Mouse (Mus musculus) MEL (cell line): ENCODE data around the gene Tmbim4. TPM values are rescaled to one million over a fixed set of nuclear protein-coding genes. Genes with fewer than 3 reads are reported as not detected.

ENCODE experiments used
- DNase-seq: peaks from one replicate; pipeline ENCODE4 v3.0.0; 2011; ENCODE audit warnings: low read depth, low spot score
- H3K27ac ChIP-seq: 2 replicates; pipeline ENCODE4 v1.5.1; 2012; ENCODE audit warnings: low read depth, mild to moderate bottlenecking, control low read depth, low read length, moderate library complexity; ENCODE audit not compliant: control insufficient read depth
- H3K27me3 ChIP-seq, 2 experiments: fragments of 150-350 bp in 1 of 2; sonication (generic) in 1 of 2; 2 replicates each; pipeline ENCODE4 v1.6.1; 2012; ENCODE audit warnings: low read length in 2 of 2, mild to moderate bottlenecking in 2 of 2, improper control_type of control experiment in 1 of 2, moderate library complexity in 1 of 2; ENCODE audit not compliant: insufficient read depth in 2 of 2, control insufficient read depth in 1 of 2
- H3K36me3 ChIP-seq, 2 experiments: 2 replicates each; pipeline ENCODE4 v1.6.1; 2012 to 2014; ENCODE audit warnings: low read length in 2 of 2, improper control_type of control experiment in 1 of 2, inconsistent platforms in 1 of 2, mild to moderate bottlenecking in 1 of 2; ENCODE audit not compliant: insufficient read depth in 2 of 2, control insufficient read depth in 1 of 2
- H3K4me1 ChIP-seq, 2 experiments: fragments of 150-350 bp in 1 of 2; sonication (generic) in 1 of 2; 2 replicates each; pipeline ENCODE4 v1.6.1; 2012; ENCODE audit warnings: low read length in 2 of 2, improper control_type of control experiment in 1 of 2, mild to moderate bottlenecking in 1 of 2; ENCODE audit not compliant: insufficient read depth in 2 of 2, control insufficient read depth in 1 of 2
- H3K4me3 ChIP-seq, 2 experiments: fragments of 150-350 bp in 1 of 2; sonication (generic) in 1 of 2; 2 replicates each; pipeline ENCODE4 v1.5.1; 2012; ENCODE audit warnings: low read depth in 2 of 2, low read length in 2 of 2, mild to moderate bottlenecking in 2 of 2, moderate library complexity in 2 of 2, control low read depth in 1 of 2, improper control_type of control experiment in 1 of 2; ENCODE audit not compliant: control insufficient read depth in 1 of 2, insufficient read depth in 1 of 2
- H3K79me2 ChIP-seq: 2 replicates; pipeline ENCODE4 v1.6.1; 2012; ENCODE audit warnings: mild to moderate bottlenecking, low read length, moderate library complexity; ENCODE audit not compliant: control insufficient read depth, poor library complexity, insufficient read depth
- H3K9ac ChIP-seq: 2 replicates; pipeline ENCODE4 v1.6.1; 2012; ENCODE audit warnings: low read depth, mild to moderate bottlenecking, control low read depth, low read length, moderate library complexity; ENCODE audit not compliant: control insufficient read depth, poor library complexity, severe bottlenecking
- H3K9me3 ChIP-seq: fragments of 150-350 bp; sonication (generic); replicated peaks from 2 replicates; pipeline ENCODE4 v1.6.1; 2012; ENCODE audit warnings: mild to moderate bottlenecking, low read length, improper control_type of control experiment, moderate library complexity; ENCODE audit not compliant: insufficient read depth
- CHD1 ChIP-seq: IDR thresholded peaks from 2 replicates; pipeline ENCODE4 v1.6.1; 2012; ENCODE audit warnings: low read depth, mild to moderate bottlenecking, inconsistent platforms, low read length, improper control_type of control experiment
- CTCF ChIP-seq, 3 experiments: IDR thresholded peaks in 2 of 3; conservative IDR thresholded peaks in 1 of 3; 2 replicates each; pipeline ENCODE4 v1.5.1; 2011 to 2012; ENCODE audit warnings: low read length in 3 of 3, low read depth in 2 of 3, mild to moderate bottlenecking in 2 of 3, improper control_type of control experiment in 1 of 3, inconsistent platforms in 1 of 3, mixed read lengths in 1 of 3, moderate library complexity in 1 of 3; ENCODE audit not compliant: control insufficient read depth in 1 of 3, insufficient read depth in 1 of 3, poor library complexity in 1 of 3, severe bottlenecking in 1 of 3
- ELF1 ChIP-seq: IDR thresholded peaks from 2 replicates; pipeline ENCODE4 v1.6.1; 2014; ENCODE audit warnings: low read depth, mild to moderate bottlenecking, inconsistent platforms, low read length, improper control_type of control experiment, moderate library complexity
- EP300 ChIP-seq, 2 experiments: IDR thresholded peaks; 2 replicates each; pipeline ENCODE4 v1.6.1; 2011; ENCODE audit warnings: improper control_type of control experiment in 2 of 2, low read length in 2 of 2, low read depth in 1 of 2, mild to moderate bottlenecking in 1 of 2
- ETS1 ChIP-seq: IDR thresholded peaks from 2 replicates; pipeline ENCODE4 v1.6.1; 2012; ENCODE audit warnings: low read depth, mild to moderate bottlenecking, inconsistent platforms, low read length, improper control_type of control experiment, moderate library complexity
- GABPA ChIP-seq: IDR thresholded peaks from 2 replicates; pipeline ENCODE4 v1.6.1; 2012; ENCODE audit warnings: low read depth, mild to moderate bottlenecking, inconsistent platforms, low read length, improper control_type of control experiment, moderate library complexity
- HCFC1 ChIP-seq: IDR thresholded peaks from 2 replicates; pipeline ENCODE4 v1.6.1; 2012; ENCODE audit warnings: low read depth, mild to moderate bottlenecking, inconsistent platforms, low read length, improper control_type of control experiment, moderate library complexity
- KAT2A ChIP-seq: conservative IDR thresholded peaks from 2 replicates; pipeline ENCODE4 v1.6.1; 2012; ENCODE audit warnings: low read depth, low read length, improper control_type of control experiment, inconsistent platforms
- MAFK ChIP-seq: IDR thresholded peaks from 2 replicates; pipeline ENCODE4 v1.6.1; 2011; ENCODE audit warnings: low read depth, mild to moderate bottlenecking, low read length, improper control_type of control experiment, borderline replicate concordance
- MEF2A ChIP-seq: IDR thresholded peaks from 2 replicates; pipeline ENCODE4 v1.6.1; 2014; ENCODE audit warnings: low read depth, mild to moderate bottlenecking, inconsistent platforms, low read length, improper control_type of control experiment; ENCODE audit not compliant: poor library complexity, insufficient replicate concordance, severe bottlenecking; ENCODE audit errors: extremely low read depth
- MXI1 ChIP-seq: IDR thresholded peaks from 2 replicates; pipeline ENCODE4 v1.6.1; 2011; ENCODE audit warnings: mild to moderate bottlenecking, low read depth, low read length, improper control_type of control experiment
- MYC ChIP-seq: IDR thresholded peaks from 2 replicates; pipeline ENCODE4 v1.6.1; 2011; ENCODE audit warnings: low read depth, mild to moderate bottlenecking, low read length, improper control_type of control experiment, moderate library complexity
- NELFE ChIP-seq: IDR thresholded peaks from 2 replicates; pipeline ENCODE4 v1.6.1; 2011; ENCODE audit warnings: low read depth, low read length, improper control_type of control experiment
- POLR2AphosphoS5 ChIP-seq: IDR thresholded peaks from 2 replicates; pipeline ENCODE4 v1.6.1; 2012; ENCODE audit warnings: low read depth, borderline replicate concordance, mild to moderate bottlenecking, inconsistent platforms, low read length, moderate library complexity, mixed read lengths
- RCOR1 ChIP-seq: IDR thresholded peaks from 2 replicates; pipeline ENCODE4 v1.6.1; 2012; ENCODE audit warnings: low read depth, mild to moderate bottlenecking, inconsistent platforms, low read length, improper control_type of control experiment
- SIN3A ChIP-seq: IDR thresholded peaks from 2 replicates; pipeline ENCODE4 v1.6.1; 2012; ENCODE audit warnings: low read length, improper control_type of control experiment, inconsistent platforms
- TAL1 ChIP-seq: IDR thresholded peaks from 2 replicates; pipeline ENCODE4 v1.6.1; 2012; ENCODE audit warnings: mild to moderate bottlenecking, inconsistent platforms, low read length, moderate library complexity, mixed read lengths
- UBTF ChIP-seq: IDR thresholded peaks from 2 replicates; pipeline ENCODE4 v1.6.1; 2012; ENCODE audit warnings: low read depth, mild to moderate bottlenecking, inconsistent platforms, low read length, improper control_type of control experiment, moderate library complexity, borderline replicate concordance; ENCODE audit not compliant: insufficient read depth
- USF1 ChIP-seq: IDR thresholded peaks from 2 replicates; pipeline ENCODE4 v1.6.1; 2014; ENCODE audit warnings: low read depth, mild to moderate bottlenecking, inconsistent platforms, low read length, improper control_type of control experiment, moderate library complexity
- USF2 ChIP-seq, 2 experiments: IDR thresholded peaks; 2 replicates each; pipeline ENCODE4 v1.6.1; 2011 to 2012; ENCODE audit warnings: improper control_type of control experiment in 2 of 2, low read length in 2 of 2, borderline replicate concordance in 1 of 2, inconsistent platforms in 1 of 2, low read depth in 1 of 2, mild to moderate bottlenecking in 1 of 2; ENCODE audit not compliant: insufficient read depth in 1 of 2
- ZC3H11A ChIP-seq: IDR thresholded peaks from 2 replicates; pipeline ENCODE4 v1.6.1; 2012; ENCODE audit warnings: low read depth, mild to moderate bottlenecking, inconsistent platforms, low read length, improper control_type of control experiment
- ZKSCAN1 ChIP-seq: IDR thresholded peaks from 2 replicates; pipeline ENCODE4 v1.6.1; 2012; ENCODE audit warnings: low read depth, mild to moderate bottlenecking, inconsistent platforms, low read length, improper control_type of control experiment, moderate library complexity
- ZMIZ1 ChIP-seq: IDR thresholded peaks from 2 replicates; pipeline ENCODE4 v1.6.1; 2012; ENCODE audit warnings: low read depth, mild to moderate bottlenecking, inconsistent platforms, low read length, improper control_type of control experiment, moderate library complexity
- ZNF384 ChIP-seq: IDR thresholded peaks from 2 replicates; pipeline ENCODE4 v1.6.1; 2012; ENCODE audit warnings: low read depth, mild to moderate bottlenecking, inconsistent platforms, low read length, improper control_type of control experiment
- polyA plus RNA-seq, 2 experiments: library from polyadenylated mRNA; stranded (reverse) in 1 of 2; unstranded in 1 of 2; fragments of >175 nt in 1 of 2; fragments of >200 nt in 1 of 2; gene quantifications; 2 replicates each; pipeline versions ENCODE4 v1.2.1 to v1.2.4; 2012; ENCODE audit warnings: low replicate concordance in 2 of 2, low read depth in 1 of 2; ENCODE audit not compliant: insufficient read length in 2 of 2, insufficient read depth in 1 of 2, missing spikeins in 1 of 2
- total RNA-seq: library from RNA; depleted of rRNA; stranded (reverse); fragments of 300-350 nt; gene quantifications from 2 replicates; pipeline ENCODE4 v1.2.3, GENCODE M21; 2012

Tmbim4 gene
- total and polyA plus RNA-seq, 3 experiments: 52.5 to 80.3 TPM; not detected in 1

DNA sequence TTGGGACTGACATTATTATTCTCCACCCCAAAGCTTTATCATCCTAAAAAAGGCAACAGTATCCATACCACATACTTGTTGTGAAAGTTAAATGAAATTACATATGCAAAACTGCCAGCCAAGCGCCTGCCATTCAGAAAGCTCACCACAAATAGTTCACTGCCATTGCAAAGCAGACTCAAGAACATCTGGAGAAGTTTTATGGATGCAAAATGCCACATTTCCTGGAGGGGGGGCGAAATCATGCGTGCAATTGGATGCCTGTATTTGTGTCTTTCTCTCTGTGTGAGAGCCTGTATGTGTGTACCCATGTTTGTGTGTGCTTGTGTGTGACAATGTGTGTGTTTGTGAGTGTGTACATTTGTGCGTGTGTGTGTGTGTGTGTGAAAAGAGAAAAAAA is 50.4 kb downstream of the Tmbim4 start:
- H3K27me3 ChIP-seq: no peaks in the 10 kb centered on the region; a peak in 1 of 4 replicates
- no peak overlapping the region for H3K9ac ChIP-seq
- H3K4me3 ChIP-seq: no peak overlapping the region
- no peak overlapping the region for H3K27ac ChIP-seq
- no peaks in the 10 kb centered on the region for H3K36me3 ChIP-seq
- no peak for DNase-seq
- no peak for TF ChIP-seq USF2 (IDR thresholded peaks at IDR 0.05; ENCODE audit: borderline replicate concordance in 1 of 2, insufficient read depth in 1 of 2, low read depth in 1 of 2, low read length in 2 of 2)
- no peak for TF ChIP-seq CTCF (IDR thresholded peaks at IDR 0.05 in 2 of 3, conservative IDR thresholded peaks at IDR 0.05 in 1 of 3; ENCODE audit: control insufficient read depth in 1 of 3, insufficient read depth in 1 of 3, low read depth in 2 of 3, low read length in 3 of 3, poor library complexity in 1 of 3, severe bottlenecking in 1 of 3)
- TF ChIP-seq ETS1: no peak
- no peak for TF ChIP-seq SIN3A
- TF ChIP-seq KAT2A: no peak
- no peak for TF ChIP-seq NELFE
- no peak for TF ChIP-seq USF1
- no peak for TF ChIP-seq POLR2AphosphoS5
- TF ChIP-seq ZC3H11A: no peak
- no peak for TF ChIP-seq HCFC1
- no peak for TF ChIP-seq EP300 (IDR thresholded peaks at IDR 0.05; ENCODE audit: low read depth in 1 of 2, low read length in 2 of 2)
- TF ChIP-seq UBTF: no peak
- TF ChIP-seq MXI1: no peak
- no peak for TF ChIP-seq GABPA
- TF ChIP-seq ZKSCAN1: no peak
- TF ChIP-seq ELF1: no peak
- TF ChIP-seq CHD1: no peak
- TF ChIP-seq, all 39 proteins: peak for 0
- Histone ChIP-seq H3K4me1 (no peaks in the 10 kb centered on the region), H3K79me2 (no peaks in the 10 kb centered on the region), H3K9me3 (no peaks in the 10 kb centered on the region)

- H3K4me3 ChIP-seq: no peak overlapping the region
These were observed 51.4 kb downstream of the Tmbim4 start for GRCm38 (mm10) chr10:120252800-120253199.

More at GRCm38 (mm10) chr10:120252800-120253199, 51.4 kb downstream of the Tmbim4 start:
- Histone ChIP-seq H3K9me3 (no peaks in the 10 kb centered on the region), H3K79me2 (no peaks in the 10 kb centered on the region), H3K27ac (no peak overlapping the region), H3K27me3 (no peaks in the 10 kb centered on the region; a peak in 1 of 4 replicates), H3K9ac (no peak overlapping the region), H3K36me3 (no peaks in the 10 kb centered on the region), H3K4me1 (no peaks in the 10 kb centered on the region)
- DNase-seq: no peak
- TF ChIP-seq MAFK: no peak
- no peak for TF ChIP-seq MYC
- TF ChIP-seq NELFE: no peak
- no peak for TF ChIP-seq ZMIZ1
- no peak for TF ChIP-seq TAL1
- no peak for TF ChIP-seq ZNF384
- peak; percentile 72; the same call in 1 of the 2 replicates for TF ChIP-seq RCOR1
- TF ChIP-seq MEF2A: no peak
- TF ChIP-seq ELF1: no peak
